Mouse (Mus musculus) neural tube, embryonic 12.5 days (tissue): ENCODE measurements around the gene Mthfsl. TPM values are rescaled to one million over a fixed set of nuclear protein-coding genes. Genes with fewer than 3 reads are reported as not detected.
"Not testable (repeated sequence)": the region's sequence is repeated elsewhere in the genome, so short reads cannot be mapped to it uniquely, and the experiment has no call there.

Experiments used
- ATAC-seq: fragments of 200-750 bp; cut with Nextera tagmentation; 2 replicates; pipeline ENCODE4 v1.8.0; 2017; ENCODE audit warnings: low read depth, mild to moderate bottlenecking, moderate TSS enrichment, moderate library complexity; ENCODE audit not compliant: low FRiP score
- H3K27ac ChIP-seq: fragments of 300-500 bp; sonication (generic); 2 replicates; pipeline ENCODE4 v1.5.1; 2016
- H3K27me3 ChIP-seq: fragments of 300-500 bp; sonication (generic); replicated peaks from 2 replicates; pipeline ENCODE4 v1.6.1; 2016; ENCODE audit warnings: mild to moderate bottlenecking
- H3K36me3 ChIP-seq: fragments of 300-500 bp; sonication (generic); 2 replicates; pipeline ENCODE4 v1.6.1; 2016; ENCODE audit warnings: mild to moderate bottlenecking
- H3K4me1 ChIP-seq: fragments of 300-500 bp; sonication (generic); 2 replicates; pipeline ENCODE4 v1.6.1; 2016
- H3K4me2 ChIP-seq: fragments of 300-500 bp; sonication (generic); replicated peaks from 2 replicates; pipeline ENCODE4 v1.6.1; 2016; ENCODE audit warnings: mild to moderate bottlenecking
- H3K4me3 ChIP-seq: fragments of 300-500 bp; sonication (generic); 2 replicates; pipeline ENCODE4 v1.5.1; 2016
- H3K9ac ChIP-seq: fragments of 300-500 bp; sonication (generic); 2 replicates; pipeline ENCODE4 v1.6.1; 2016; ENCODE audit warnings: mild to moderate bottlenecking
- H3K9me3 ChIP-seq: fragments of 300-500 bp; sonication (generic); 2 replicates; pipeline ENCODE4 v1.6.1; 2016; ENCODE audit warnings: mild to moderate bottlenecking
- WGBS: fragments of 180-500 bp; shearing (Covaris S2); methylation state at CpG from one replicate; pipeline ENCODE4 v1.1.7; 2016; 5-methylcytosine and 5-hydroxymethylcytosine counted together
- polyA plus RNA-seq: library from polyadenylated mRNA; unstranded; fragments of >200 nt; fragmentation: Nextera tagmentation; extraction: Ambion mirVana; gene quantifications from 2 replicates; pipeline ENCODE4 v1.2.1, GENCODE M21; 2016

The Mthfsl gene
- polyA plus RNA-seq = 30.9 and 32.0 TPM in 2 replicates

DNA sequence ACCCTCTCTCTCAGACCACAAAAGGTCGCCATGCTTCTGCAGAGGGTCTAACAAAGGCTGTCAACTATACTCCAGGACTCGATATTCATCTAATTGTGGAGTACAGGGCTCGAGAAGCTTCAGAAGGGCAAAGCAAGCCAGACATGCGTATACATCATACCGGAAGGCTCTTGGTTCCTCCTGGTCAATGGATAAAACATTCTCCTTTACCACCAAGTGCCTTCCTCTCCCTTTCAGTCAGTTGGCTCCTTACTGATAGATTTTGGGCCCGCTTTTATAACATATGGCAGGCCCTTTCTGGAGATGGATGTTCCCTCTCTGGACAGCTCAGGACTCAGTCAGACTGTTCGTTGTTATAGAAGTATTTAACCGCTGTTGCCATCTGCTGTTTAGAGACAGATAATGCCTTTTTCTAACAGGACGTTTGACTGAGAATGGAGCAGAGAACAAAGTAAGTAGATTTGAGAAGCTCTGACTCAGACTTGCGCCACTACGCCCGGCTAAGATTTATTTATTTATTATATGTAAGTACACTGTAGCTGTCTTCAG lies at the start of gene Mthfsl:
TSS of gene Mthfsl (minus strand) at position 308 of the 549 bp plus-strand sequence.
- not testable (repeated sequence) for H3K27me3 ChIP-seq, H3K9ac ChIP-seq, H3K27ac ChIP-seq, H3K4me1 ChIP-seq, H3K9me3 ChIP-seq, H3K36me3 ChIP-seq
- ATAC-seq = peak; percentile 77
- 30% methylated on average over 11 of the region's 12 CpGs for WGBS
- Histone ChIP-seq H3K4me3 (peak within 1 kb of the TSS; percentile 24; the same call in 1 of the 2 replicates), H3K4me2 (peak within 1 kb of the TSS; percentile 48)

DNA sequence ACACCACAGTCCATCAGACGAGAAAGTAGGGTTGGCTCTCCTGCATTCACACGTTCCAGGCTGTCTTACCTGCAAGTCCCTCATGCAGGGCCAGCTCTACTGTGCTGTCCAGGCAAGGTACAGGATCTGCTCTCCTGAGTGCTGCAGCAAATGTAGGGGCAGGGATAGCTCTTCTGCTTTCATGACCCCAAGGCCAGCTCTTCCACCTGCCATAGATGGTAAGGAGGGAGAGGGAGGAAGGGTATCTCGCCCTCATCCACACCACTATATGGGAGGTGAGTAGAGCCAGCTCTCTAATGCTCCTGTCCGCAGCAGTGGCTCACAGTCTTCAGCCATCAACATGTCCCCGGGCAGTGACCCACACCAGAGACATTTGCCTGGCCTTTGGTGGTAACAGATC lies 49.4 kb upstream of the Mthfsl start:
- H3K27me3 ChIP-seq, H3K4me1 ChIP-seq, H3K27ac ChIP-seq, H3K36me3 ChIP-seq, ATAC-seq, H3K4me3 ChIP-seq, H3K9me3 ChIP-seq, H3K9ac ChIP-seq, H3K4me2 ChIP-seq: not testable (repeated sequence)
- WGBS = 84% methylated on average over 4 of the region's 5 CpGs

DNA sequence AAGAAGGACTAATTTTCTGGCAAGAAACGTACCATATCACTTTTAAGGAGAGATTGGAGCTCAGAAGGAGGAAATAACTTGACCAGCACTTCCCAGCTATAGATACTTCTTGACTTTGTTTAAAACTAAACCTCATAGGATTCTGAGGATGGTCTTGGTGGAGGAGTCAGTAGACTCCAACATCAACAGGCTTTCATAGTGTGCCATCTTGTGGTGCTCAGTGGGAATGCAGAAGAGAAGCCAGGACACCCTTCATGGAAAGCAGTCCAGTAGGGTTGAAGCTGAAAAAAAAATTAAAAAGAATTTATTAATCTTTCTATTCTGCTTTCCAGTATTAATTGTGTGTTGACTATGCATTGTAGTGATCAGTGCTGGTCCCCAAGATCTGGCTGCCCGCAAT lies 26.6 kb upstream of the Mthfsl start:
- not testable (repeated sequence) for H3K4me2 ChIP-seq, H3K9ac ChIP-seq, H3K4me3 ChIP-seq, H3K4me1 ChIP-seq, H3K27ac ChIP-seq, H3K27me3 ChIP-seq, H3K36me3 ChIP-seq, ATAC-seq, H3K9me3 ChIP-seq
- WGBS = 60% methylated on average over 1 of the region's 2 CpGs

DNA sequence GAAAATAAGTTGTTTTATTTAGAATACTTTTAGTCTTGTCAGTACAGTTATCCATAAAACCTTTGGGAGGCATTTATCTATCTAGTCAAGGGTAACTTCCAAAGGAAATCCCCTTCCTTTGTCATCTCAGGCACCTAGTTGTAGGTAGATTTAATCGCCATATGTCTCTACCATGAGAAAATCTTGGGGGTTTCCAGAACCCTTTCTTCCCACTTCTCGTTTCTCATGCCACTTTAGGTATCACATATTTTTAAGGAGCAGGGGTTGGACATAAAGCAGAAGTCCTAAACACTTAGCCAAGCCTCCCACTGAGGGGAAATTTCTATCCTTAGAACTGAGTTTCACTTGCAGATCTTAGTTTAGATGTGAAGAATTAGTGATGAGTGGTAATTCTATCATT lies 25.9 kb upstream of the Mthfsl start:
- WGBS = 77% methylated on average over 1 of the region's 2 CpGs
- not testable (repeated sequence) for H3K27me3 ChIP-seq, H3K9me3 ChIP-seq, H3K4me2 ChIP-seq, H3K4me3 ChIP-seq, ATAC-seq, H3K4me1 ChIP-seq, H3K9ac ChIP-seq, H3K27ac ChIP-seq, H3K36me3 ChIP-seq

DNA sequence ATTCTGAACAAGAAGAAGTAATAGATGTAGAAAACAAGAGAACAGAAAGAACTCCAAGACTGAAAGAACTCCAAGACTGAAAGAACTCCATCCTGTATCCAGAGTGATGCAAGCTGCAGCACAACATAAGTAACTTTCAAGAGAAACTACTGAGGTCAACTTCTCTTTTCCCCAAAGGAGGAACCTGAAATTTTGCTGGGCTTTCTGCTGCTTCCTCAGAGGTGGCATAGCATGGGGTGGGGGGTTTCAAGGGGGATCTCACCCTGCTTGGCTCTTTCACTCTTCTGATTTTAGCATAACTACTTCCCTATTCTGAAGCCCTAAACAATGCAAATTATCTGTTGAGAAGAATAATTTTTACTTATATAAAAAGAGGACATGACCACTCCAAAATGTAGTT lies 15.2 kb upstream of the Mthfsl start:
- not testable (repeated sequence) for H3K27me3 ChIP-seq, H3K4me2 ChIP-seq, H3K36me3 ChIP-seq, H3K4me1 ChIP-seq, ATAC-seq, H3K9ac ChIP-seq, H3K27ac ChIP-seq, H3K4me3 ChIP-seq, H3K9me3 ChIP-seq

DNA sequence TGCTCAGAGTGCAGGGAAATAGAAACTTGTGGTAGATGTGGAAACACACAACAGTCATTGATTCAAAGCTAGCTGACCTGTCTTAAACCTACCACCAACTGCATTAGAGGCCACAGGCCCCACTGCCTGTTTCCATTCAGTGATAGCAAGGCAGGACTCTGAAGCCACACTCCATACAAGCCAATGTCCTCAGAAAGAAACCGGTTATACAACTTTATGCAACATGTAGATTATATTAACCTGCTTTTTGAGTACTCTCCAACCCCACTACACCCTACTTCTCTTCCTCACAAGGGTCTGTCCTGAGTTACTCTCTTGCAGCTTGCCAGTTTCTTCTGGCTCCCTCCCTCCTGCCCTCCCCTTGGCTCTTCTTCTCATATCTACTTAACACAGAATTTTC lies 13.1 kb upstream of the Mthfsl start:
- H3K4me1 ChIP-seq, H3K36me3 ChIP-seq, H3K27ac ChIP-seq, ATAC-seq, H3K27me3 ChIP-seq, H3K9ac ChIP-seq, H3K4me3 ChIP-seq, H3K4me2 ChIP-seq, H3K9me3 ChIP-seq: not testable (repeated sequence)
- 85% methylated on average over 1 of the region's 1 CpGs for WGBS

DNA sequence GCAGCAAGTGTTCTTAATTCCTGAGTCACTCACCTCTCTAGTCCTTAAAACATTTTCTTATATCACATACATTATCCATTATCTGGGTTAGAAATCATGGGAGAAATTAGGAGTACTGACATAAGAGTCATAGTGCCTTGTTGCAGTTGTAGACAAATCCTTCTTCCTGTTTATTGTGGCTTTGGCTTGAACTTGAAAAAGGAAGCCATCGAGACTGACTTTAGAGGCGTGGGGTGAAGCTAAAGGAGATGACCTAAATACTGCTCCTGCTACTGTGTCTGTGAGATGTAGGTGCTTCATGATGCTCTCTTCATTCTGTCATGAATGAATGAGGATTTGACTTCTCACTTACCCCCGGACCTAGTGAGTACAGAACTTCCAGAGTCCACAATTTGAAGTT lies 12.2 kb upstream of the Mthfsl start:
- H3K4me2 ChIP-seq, H3K4me1 ChIP-seq, H3K27me3 ChIP-seq, H3K4me3 ChIP-seq, H3K36me3 ChIP-seq, ATAC-seq, H3K27ac ChIP-seq, H3K9ac ChIP-seq, H3K9me3 ChIP-seq: not testable (repeated sequence)
- 88% methylated on average over 2 of the region's 3 CpGs for WGBS

DNA sequence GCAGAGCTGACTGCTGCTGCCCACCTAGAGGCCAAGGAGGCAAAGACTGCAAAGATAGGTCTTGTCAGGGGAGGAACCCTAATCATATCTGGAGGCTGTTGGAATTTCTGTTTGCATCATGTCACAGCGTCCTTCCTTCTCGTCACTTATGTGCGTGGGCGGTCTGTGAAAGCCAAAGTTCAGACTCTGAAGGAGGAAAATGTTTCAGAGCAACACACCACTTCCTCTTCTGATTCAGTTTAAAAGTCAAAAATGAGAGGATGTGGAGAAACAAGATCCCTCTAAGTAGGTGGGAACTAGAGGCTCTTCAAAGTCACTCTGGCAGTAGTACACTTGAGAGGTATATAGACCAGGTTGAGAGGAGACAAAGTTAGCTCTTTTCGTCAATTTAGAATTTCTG lies 11.6 kb upstream of the Mthfsl start, which contains the start of gene Bcl2a1d:
TSS of gene Bcl2a1d (minus strand) at position 187 of the 400 bp plus-strand sequence.
- H3K9me3 ChIP-seq, H3K27me3 ChIP-seq, H3K9ac ChIP-seq, H3K27ac ChIP-seq, H3K4me1 ChIP-seq, H3K36me3 ChIP-seq, ATAC-seq, H3K4me3 ChIP-seq, H3K4me2 ChIP-seq: not testable (repeated sequence)
- WGBS = 96% methylated on average over 5 of the region's 5 CpGs

DNA sequence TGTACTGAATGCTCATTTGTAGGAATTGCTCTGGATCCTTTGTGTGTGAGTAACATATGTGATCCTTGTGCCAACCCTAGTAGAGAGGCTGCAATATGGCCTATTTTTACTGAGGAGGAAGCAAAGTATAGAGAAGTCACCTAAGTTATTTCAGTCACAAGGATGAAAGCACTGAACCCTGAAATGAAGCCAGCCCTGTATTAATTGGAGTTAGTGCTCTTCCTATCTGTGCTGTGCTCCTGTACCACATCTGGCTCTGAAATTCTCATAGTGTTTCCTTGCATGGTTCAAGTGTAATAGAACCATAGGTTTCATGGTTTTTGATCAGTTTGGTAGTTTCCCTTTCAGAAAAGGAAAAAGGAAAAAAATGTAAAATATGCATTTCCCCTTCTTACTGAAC lies 8.2 kb upstream of the Mthfsl start:
- not testable (repeated sequence) for H3K36me3 ChIP-seq, H3K27me3 ChIP-seq, H3K27ac ChIP-seq, H3K4me3 ChIP-seq, H3K9me3 ChIP-seq, H3K4me2 ChIP-seq, ATAC-seq, H3K9ac ChIP-seq, H3K4me1 ChIP-seq

DNA sequence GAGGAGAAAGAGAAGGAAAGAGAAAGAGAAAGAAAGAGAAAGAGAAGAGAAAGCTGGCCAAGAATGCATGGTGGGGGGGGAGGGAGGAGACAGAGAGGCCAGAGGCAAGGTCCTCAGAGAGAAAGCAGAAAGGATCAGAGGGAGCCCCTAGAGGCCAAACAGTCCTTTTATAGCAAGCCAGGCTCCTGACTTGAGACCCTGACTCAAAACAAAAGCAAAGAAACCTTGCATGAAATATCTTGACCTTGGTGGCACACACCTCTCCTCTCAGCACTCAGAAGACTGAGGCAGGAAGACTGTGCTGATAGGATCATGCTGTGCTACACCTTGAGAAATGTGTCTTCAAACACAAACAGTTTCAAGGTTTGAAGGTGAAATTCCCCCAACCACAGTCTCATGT lies 1.5 kb upstream of the Mthfsl start:
- H3K4me3 ChIP-seq, ATAC-seq, H3K27ac ChIP-seq, H3K27me3 ChIP-seq, H3K36me3 ChIP-seq, H3K4me2 ChIP-seq, H3K9me3 ChIP-seq, H3K4me1 ChIP-seq, H3K9ac ChIP-seq: not testable (repeated sequence)

DNA sequence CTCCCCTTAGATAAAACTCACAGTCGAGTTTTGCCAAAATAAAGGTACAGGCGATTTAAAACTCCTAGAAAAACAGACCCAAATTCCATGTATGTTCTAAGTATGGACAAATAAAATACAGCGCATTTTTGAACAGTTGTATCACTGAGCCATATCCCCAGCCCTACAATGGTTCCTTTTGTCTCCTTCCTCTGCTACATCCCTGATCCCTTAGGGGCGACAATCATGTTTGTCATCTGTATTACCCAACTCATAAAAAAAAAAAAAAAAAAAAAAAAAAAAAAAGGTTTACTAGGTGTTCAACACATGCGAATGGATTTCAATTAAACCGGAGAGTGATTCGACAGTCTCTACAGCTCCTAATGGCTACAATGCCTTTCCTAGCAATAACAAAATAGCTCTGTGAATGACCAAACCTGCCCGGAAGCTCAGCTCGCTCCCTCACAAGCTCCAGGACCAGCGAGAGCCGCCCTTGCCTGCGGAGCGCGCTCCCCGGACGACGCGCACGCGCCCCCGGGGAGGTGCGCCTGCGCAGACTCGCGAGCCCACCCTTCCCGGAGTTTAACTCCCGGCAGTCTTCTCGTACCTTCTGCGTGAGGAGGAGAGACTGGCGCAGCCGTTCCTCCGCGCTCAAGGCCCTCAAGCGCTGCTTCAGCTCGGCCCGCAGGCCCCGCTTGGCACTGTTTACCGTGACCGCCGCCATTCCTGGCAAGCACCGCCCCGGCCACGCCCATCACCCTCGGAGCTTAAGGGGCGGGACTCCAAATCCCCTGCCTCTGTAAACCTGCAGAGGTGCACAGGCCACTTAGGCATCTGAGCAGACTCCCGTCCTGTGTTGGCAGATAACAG lies 799 bp downstream of the Mthfsl start:
- ATAC-seq = peak; percentile 95
- WGBS = 15% methylated on average over 17 of the region's 46 CpGs
- Histone ChIP-seq H3K4me3 (peak overlapping the region; percentile 24; the same call in 1 of the 2 replicates), H3K4me2 (peak overlapping the region; percentile 46)
- not testable (repeated sequence) for H3K9me3 ChIP-seq, H3K36me3 ChIP-seq, H3K4me1 ChIP-seq, H3K27me3 ChIP-seq, H3K27ac ChIP-seq, H3K9ac ChIP-seq

DNA sequence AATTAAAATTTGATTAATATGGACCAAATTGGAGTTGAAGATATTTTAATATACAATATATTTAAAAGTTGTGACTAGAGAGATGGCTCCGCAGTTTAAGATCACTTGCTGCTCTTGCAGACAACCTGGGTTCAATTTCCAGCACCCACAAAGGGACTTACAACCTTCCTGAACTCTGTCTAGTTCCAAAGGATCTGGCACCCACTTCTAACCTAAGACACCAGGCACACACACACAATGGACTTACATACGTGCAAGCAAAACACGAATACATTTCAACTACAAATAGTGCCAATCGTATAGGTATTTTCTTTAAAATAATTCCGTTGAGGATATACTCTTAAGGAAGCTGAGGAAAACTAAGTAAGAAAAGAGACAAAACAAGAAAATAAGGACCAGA lies 1.5 kb downstream of the Mthfsl start:
- not testable (repeated sequence) for H3K9me3 ChIP-seq, H3K36me3 ChIP-seq, H3K4me1 ChIP-seq, H3K27me3 ChIP-seq, H3K9ac ChIP-seq, H3K4me3 ChIP-seq, H3K27ac ChIP-seq, ATAC-seq
- 80% methylated on average over 5 of the region's 5 CpGs for WGBS
- H3K4me2 ChIP-seq = peak overlapping the region; percentile 46

DNA sequence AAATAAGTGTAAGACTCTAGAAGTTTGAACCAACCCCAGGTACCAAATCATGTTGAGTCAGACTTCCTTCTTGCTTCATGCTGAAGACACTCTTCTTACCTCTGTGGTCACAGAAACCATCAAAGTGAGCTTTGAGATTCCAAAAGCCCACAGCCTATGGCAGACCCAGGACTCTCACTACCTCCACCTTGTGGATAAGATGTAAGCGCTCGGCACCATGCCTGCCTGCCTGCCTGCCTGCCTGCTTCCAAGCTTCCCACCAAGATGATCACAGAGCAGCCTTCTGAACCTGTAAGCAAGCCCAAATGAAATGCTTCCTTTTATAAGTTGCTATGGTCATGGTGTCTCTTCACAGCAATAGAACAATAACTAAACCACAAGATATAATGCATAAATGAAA lies 2.0 kb downstream of the Mthfsl start:
- H3K27me3 ChIP-seq, H3K9ac ChIP-seq, H3K9me3 ChIP-seq, H3K27ac ChIP-seq, H3K36me3 ChIP-seq, H3K4me1 ChIP-seq, ATAC-seq, H3K4me2 ChIP-seq, H3K4me3 ChIP-seq: not testable (repeated sequence)
- WGBS = 35% methylated on average over 2 of the region's 2 CpGs
